Mouse (Mus musculus): Measurements from ENCODE around the gene Trpm8. TPM values are rescaled to one million over a fixed set of nuclear protein-coding genes. Genes with fewer than 3 reads are reported as not detected.
A peak's percentile ranks its signal among the peaks of the same experiment; 100 is the strongest.

Gene Trpm8
- polyA plus RNA-seq, 1 experiment from 2014 or later, result not detected

- no peak overlapping the region for H3K27ac ChIP-seq (ENCODE audit: low read depth, low read length)
- no peak overlapping the region for H3K9ac ChIP-seq (ENCODE audit: low read length)
- no peak overlapping the region for H3K4me3 ChIP-seq (ENCODE audit: low read depth, low read length)
- H3K4me1 ChIP-seq (ENCODE audit: control insufficient read depth, insufficient read depth, low read length), result no peaks in the 10 kb centered on the region
- no peaks in the 10 kb centered on the region for H3K27me3 ChIP-seq (ENCODE audit: control insufficient read depth, insufficient read depth, low read length)
- DNase-seq (ENCODE audit: low spot score) (no peak), ATAC-seq (ENCODE audit: insufficient read depth, low FRiP score, low TSS enrichment) (no peak)
- 75% methylated on average over 6 of the region's 6 CpGs for WGBS
- no peak overlapping the region for H3K4me2 ChIP-seq (ENCODE audit: low read depth)
- H3K36me3 ChIP-seq (ENCODE audit: control insufficient read depth, insufficient read depth, low read length), result no peaks in the 10 kb centered on the region
- H3K9me3 ChIP-seq (ENCODE audit: control insufficient read depth, low read length), result peaks cover 95% of the 10 kb centered on the region
Measured at GRCm38 (mm10) chr1:88253540-88253939, 23.9 kb upstream of the Trpm8 start.

- no peak overlapping the region for H3K4me3 ChIP-seq (ENCODE audit: low read depth, low read length)
- WGBS, result 89% methylated on average over 12 of the region's 12 CpGs
- H3K9ac ChIP-seq (ENCODE audit: low read length), result no peak overlapping the region
- peaks cover 3% of the 10 kb centered on the region for H3K36me3 ChIP-seq (ENCODE audit: control insufficient read depth, insufficient read depth, low read length)
- DNase-seq (ENCODE audit: low spot score) (no peak), ATAC-seq (ENCODE audit: insufficient read depth, low FRiP score, low TSS enrichment) (no peak)
- no peak overlapping the region for H3K27ac ChIP-seq (ENCODE audit: low read depth, low read length)
- no peaks in the 10 kb centered on the region for H3K27me3 ChIP-seq (ENCODE audit: control insufficient read depth, insufficient read depth, low read length)
- H3K4me2 ChIP-seq (ENCODE audit: low read depth), result no peak overlapping the region
- peaks cover 93% of the 10 kb centered on the region for H3K9me3 ChIP-seq (ENCODE audit: control insufficient read depth, low read length)
- H3K4me1 ChIP-seq (ENCODE audit: control insufficient read depth, insufficient read depth, low read length), result no peaks in the 10 kb centered on the region
Measured at GRCm38 (mm10) chr1:88254793-88255465, 22.5 kb upstream of the Trpm8 start.

- no peaks in the 10 kb centered on the region for H3K4me1 ChIP-seq (ENCODE audit: control insufficient read depth, insufficient read depth, low read length)
- peaks cover 92% of the 10 kb centered on the region for H3K9me3 ChIP-seq (ENCODE audit: control insufficient read depth, low read length)
- no peak for DNase-seq (ENCODE audit: low spot score)
- no peak overlapping the region for H3K9ac ChIP-seq (ENCODE audit: low read length)
- H3K27ac ChIP-seq (ENCODE audit: low read depth, low read length), result no peak overlapping the region
- no peak overlapping the region for H3K4me2 ChIP-seq (ENCODE audit: low read depth)
- ATAC-seq (ENCODE audit: insufficient read depth, low FRiP score, low TSS enrichment), result no peak
- no peaks in the 10 kb centered on the region for H3K27me3 ChIP-seq (ENCODE audit: control insufficient read depth, insufficient read depth, low read length)
- peaks cover 5% of the 10 kb centered on the region for H3K36me3 ChIP-seq (ENCODE audit: control insufficient read depth, insufficient read depth, low read length)
- 63% methylated on average over 2 of the region's 2 CpGs for WGBS
- no peak overlapping the region for H3K4me3 ChIP-seq (ENCODE audit: low read depth, low read length)
Measured at GRCm38 (mm10) chr1:88255466-88255857, 22.0 kb upstream of the Trpm8 start.

- Histone ChIP-seq H3K27ac (ENCODE audit: low read depth, low read length) (no peak overlapping the region), H3K4me2 (ENCODE audit: low read depth) (no peak overlapping the region), H3K4me3 (ENCODE audit: low read depth, low read length) (no peak overlapping the region), H3K9ac (ENCODE audit: low read length) (no peak overlapping the region), H3K27me3 (ENCODE audit: control insufficient read depth, insufficient read depth, low read length) (no peaks in the 10 kb centered on the region), H3K9me3 (ENCODE audit: control insufficient read depth, low read length) (peaks cover 89% of the 10 kb centered on the region), H3K36me3 (ENCODE audit: control insufficient read depth, insufficient read depth, low read length) (peaks cover 8% of the 10 kb centered on the region), H3K4me1 (ENCODE audit: control insufficient read depth, insufficient read depth, low read length) (no peaks in the 10 kb centered on the region)
- 79% methylated on average over 13 of the region's 13 CpGs for WGBS
- DNase-seq (ENCODE audit: low spot score) (no peak), ATAC-seq (ENCODE audit: insufficient read depth, low FRiP score, low TSS enrichment) (no peak)
Measured at GRCm38 (mm10) chr1:88255989-88256754, 21.3 kb upstream of the Trpm8 start.

GRCm38 (mm10) chr1:88256886-88257663 lies 20.4 kb upstream of the Trpm8 start:
- Histone ChIP-seq H3K4me1 (ENCODE audit: control insufficient read depth, insufficient read depth, low read length) (no peaks in the 10 kb centered on the region), H3K4me3 (ENCODE audit: low read depth, low read length) (no peak overlapping the region), H3K36me3 (ENCODE audit: control insufficient read depth, insufficient read depth, low read length) (peaks cover 14% of the 10 kb centered on the region), H3K9me3 (ENCODE audit: control insufficient read depth, low read length) (peaks cover 89% of the 10 kb centered on the region), H3K27me3 (ENCODE audit: control insufficient read depth, insufficient read depth, low read length) (no peaks in the 10 kb centered on the region), H3K27ac (ENCODE audit: low read depth, low read length) (no peak overlapping the region), H3K9ac (ENCODE audit: low read length) (no peak overlapping the region), H3K4me2 (ENCODE audit: low read depth) (no peak overlapping the region)
- WGBS, result 78% methylated on average over 10 of the region's 10 CpGs
- DNase-seq (ENCODE audit: low spot score) (no peak), ATAC-seq (ENCODE audit: insufficient read depth, low FRiP score, low TSS enrichment) (no peak)

GRCm38 (mm10) chr1:88257681-88258080 lies 19.8 kb upstream of the Trpm8 start:
- Histone ChIP-seq H3K9me3 (ENCODE audit: control insufficient read depth, low read length) (peaks cover 83% of the 10 kb centered on the region), H3K36me3 (ENCODE audit: control insufficient read depth, insufficient read depth, low read length) (peaks cover 20% of the 10 kb centered on the region), H3K4me1 (ENCODE audit: control insufficient read depth, insufficient read depth, low read length) (no peaks in the 10 kb centered on the region), H3K9ac (ENCODE audit: low read length) (no peak overlapping the region), H3K4me3 (ENCODE audit: low read depth, low read length) (no peak overlapping the region), H3K27me3 (ENCODE audit: control insufficient read depth, insufficient read depth, low read length) (no peaks in the 10 kb centered on the region), H3K27ac (ENCODE audit: low read depth, low read length) (no peak overlapping the region), H3K4me2 (ENCODE audit: low read depth) (no peak overlapping the region)
- ATAC-seq (ENCODE audit: insufficient read depth, low FRiP score, low TSS enrichment) (no peak), DNase-seq (ENCODE audit: low spot score) (no peak)
- WGBS, result 77% methylated on average over 6 of the region's 6 CpGs

GRCm38 (mm10) chr1:88258361-88258760 lies 19.1 kb upstream of the Trpm8 start:
- no peak overlapping the region for H3K4me2 ChIP-seq (ENCODE audit: low read depth)
- no peak overlapping the region for H3K9ac ChIP-seq (ENCODE audit: low read length)
- peaks cover 27% of the 10 kb centered on the region for H3K36me3 ChIP-seq (ENCODE audit: control insufficient read depth, insufficient read depth, low read length)
- H3K4me3 ChIP-seq (ENCODE audit: low read depth, low read length), result no peak overlapping the region
- DNase-seq (ENCODE audit: low spot score), result no peak
- 66% methylated on average over 6 of the region's 6 CpGs for WGBS
- H3K9me3 ChIP-seq (ENCODE audit: control insufficient read depth, low read length), result peaks cover 78% of the 10 kb centered on the region
- no peak overlapping the region for H3K27ac ChIP-seq (ENCODE audit: low read depth, low read length)
- ATAC-seq (ENCODE audit: insufficient read depth, low FRiP score, low TSS enrichment), result no peak
- H3K27me3 ChIP-seq (ENCODE audit: control insufficient read depth, insufficient read depth, low read length), result no peaks in the 10 kb centered on the region
- H3K4me1 ChIP-seq (ENCODE audit: control insufficient read depth, insufficient read depth, low read length), result no peaks in the 10 kb centered on the region

GRCm38 (mm10) chr1:88258881-88259642 lies 18.4 kb upstream of the Trpm8 start:
- Histone ChIP-seq H3K9ac (ENCODE audit: low read length) (no peak overlapping the region), H3K27ac (ENCODE audit: low read depth, low read length) (0 out of 2 replicates have a peak overlapping the region, but pooled peaks have one; percentile 0), H3K27me3 (ENCODE audit: control insufficient read depth, insufficient read depth, low read length) (no peaks in the 10 kb centered on the region), H3K9me3 (ENCODE audit: control insufficient read depth, low read length) (peaks cover 78% of the 10 kb centered on the region), H3K4me2 (ENCODE audit: low read depth) (no peak overlapping the region), H3K4me1 (ENCODE audit: control insufficient read depth, insufficient read depth, low read length) (no peaks in the 10 kb centered on the region), H3K36me3 (ENCODE audit: control insufficient read depth, insufficient read depth, low read length) (peaks cover 34% of the 10 kb centered on the region), H3K4me3 (ENCODE audit: low read depth, low read length) (no peak overlapping the region)
- WGBS, result 77% methylated on average over 8 of the region's 8 CpGs
- ATAC-seq (ENCODE audit: insufficient read depth, low FRiP score, low TSS enrichment) (peak; percentile 2), DNase-seq (ENCODE audit: low spot score) (no peak)

All from neural tube, embryonic 11.5 days (tissue).